Comparison of ENCODE assay signal across 13 mouse cellular contexts in the genomic region with DNA sequence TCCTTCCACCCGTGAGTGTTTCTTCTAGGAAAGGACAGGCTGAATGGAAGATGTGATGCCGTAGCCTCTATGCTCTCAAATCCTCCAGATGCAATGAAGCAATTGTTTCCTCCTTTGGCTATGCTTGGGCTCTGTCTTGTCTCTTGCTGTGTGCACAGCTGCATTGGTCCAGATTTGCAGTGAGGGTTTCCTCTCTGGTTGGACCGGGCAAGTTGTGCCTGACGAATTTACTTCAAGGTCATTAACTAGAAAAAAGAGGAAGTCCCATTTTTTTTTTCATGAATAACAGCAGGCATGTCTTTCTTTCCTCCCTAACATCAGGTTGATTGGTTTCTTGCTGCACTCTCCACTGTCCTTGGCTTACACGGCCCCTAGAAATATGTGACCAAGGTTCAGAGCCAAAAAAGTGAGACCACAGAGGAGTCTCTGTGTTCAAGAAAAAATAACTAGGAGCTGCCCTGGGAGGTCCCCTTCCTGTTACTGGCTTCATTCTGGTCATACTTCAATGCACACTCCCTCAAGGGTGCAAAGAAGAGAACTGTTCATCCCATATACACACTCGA.
DNase-seq lines count a peak whose midpoint lies in the region; ATAC-seq and TF ChIP-seq lines count a peak whose summit lies in the region.
"Had no signal": no experiment of that assay in that cellular context is flagged by ENCODE, and none has a peak within 500 bp of the region (broad histone marks: within the 10 kb centered on the region; RNA-seq: fewer than 3 reads in every experiment).

No protein-coding gene starts in this region.

- peak; percentile 94 for DNase-seq in heart, adult 11 months
- DNase-seq in heart, embryonic 10.5 days (ENCODE audit: low spot score): no peak
- DNase-seq in lung, adult 2 months: no peak
- DNase-seq in c-Kit-positive CD71-negative TER-119-negative erythroid progenitor cells, embryonic 14.5 days (ENCODE audit: low read depth): peak; percentile 45
- DNase-seq in cerebellum, adult 18-20 months: no peak
- DNase-seq in urinary bladder, adult 2 months (ENCODE audit: low spot score): no peak
- DNase-seq: adrenal gland, adult 8-10 months; retina, postnatal 1 day had no signal

- no peak for TF ChIP-seq POLR2A in lung, adult 2 months (IDR thresholded peaks at IDR 0.05; ENCODE audit: borderline replicate concordance, extremely low read depth, low read depth, low read length)

- TF ChIP-seq CTCF in lung, adult 2 months (IDR thresholded peaks at IDR 0.05; ENCODE audit: insufficient read depth, low read length): no peak

- no peaks in the 10 kb centered on the region for H3K4me1 ChIP-seq in heart, embryonic 10.5 days
- peaks cover 13% of the 10 kb centered on the region for H3K4me1 ChIP-seq in lung, embryonic 15.5 days
- peaks cover 10% of the 10 kb centered on the region for H3K4me1 ChIP-seq in lung, adult 2 months (ENCODE audit: control insufficient read depth, insufficient read depth, low read length)
- H3K4me1 ChIP-seq in neural tube, embryonic 13.5 days (replicated peaks): peaks cover 25% of the 10 kb centered on the region

- H3K9me3 ChIP-seq in heart, embryonic 10.5 days: no peaks in the 10 kb centered on the region
- no peaks in the 10 kb centered on the region for H3K9me3 ChIP-seq in lung, embryonic 15.5 days
- H3K9me3 ChIP-seq in neural tube, embryonic 13.5 days: no peaks in the 10 kb centered on the region
- H3K9me3 ChIP-seq: heart, embryonic 13.5 days; liver, embryonic 15.5 days had no signal

- no peaks in the 10 kb centered on the region for H3K27me3 ChIP-seq in heart, embryonic 10.5 days (ENCODE audit: insufficient read depth, poor library complexity, severe bottlenecking)
- no peaks in the 10 kb centered on the region for H3K27me3 ChIP-seq in lung, embryonic 15.5 days
- no peaks in the 10 kb centered on the region for H3K27me3 ChIP-seq in neural tube, embryonic 13.5 days
- H3K27me3 ChIP-seq: heart, embryonic 13.5 days; liver, embryonic 15.5 days had no signal

- no peak overlapping the region for H3K27ac ChIP-seq in heart, embryonic 10.5 days
- H3K27ac ChIP-seq in lung, embryonic 15.5 days: 0 out of 2 replicates have a peak overlapping the region, but pooled peaks have one; percentile 13
- H3K27ac ChIP-seq in neural tube, embryonic 13.5 days (replicated peaks): peak overlapping the region; percentile 71
- H3K27ac ChIP-seq: heart, embryonic 13.5 days; liver, embryonic 15.5 days had no signal

- ATAC-seq in lung, embryonic 15.5 days (ENCODE audit: borderline replicate concordance, extremely low read depth, low FRiP score, low TSS enrichment): no peak
- ATAC-seq in neural tube, embryonic 13.5 days (ENCODE audit: low read depth): peak; percentile 63
- ATAC-seq: midbrain, embryonic 16.5 days had no signal

- H3K9ac ChIP-seq in lung, embryonic 15.5 days: no peak overlapping the region
- H3K9ac ChIP-seq in neural tube, embryonic 13.5 days: no peak overlapping the region
- H3K9ac ChIP-seq: heart, embryonic 13.5 days; liver, embryonic 15.5 days had no signal

- no peaks in the 10 kb centered on the region for H3K36me3 ChIP-seq in heart, embryonic 10.5 days
- H3K36me3 ChIP-seq in lung, embryonic 15.5 days: no peaks in the 10 kb centered on the region
- no peaks in the 10 kb centered on the region for H3K36me3 ChIP-seq in neural tube, embryonic 13.5 days
- H3K36me3 ChIP-seq: heart, embryonic 13.5 days; liver, embryonic 15.5 days had no signal

- WGBS in heart, embryonic 10.5 days: 71% methylated on average over 6 of the region's 6 CpGs
- 40% methylated on average over 6 of the region's 6 CpGs for WGBS in lung, embryonic 15.5 days
- 37% methylated on average over 6 of the region's 6 CpGs for WGBS in lung, adult 2 months
- 16% methylated on average over 6 of the region's 6 CpGs for WGBS in neural tube, embryonic 13.5 days

- H3K4me3 ChIP-seq in heart, embryonic 10.5 days: no peak overlapping the region
- no peak overlapping the region for H3K4me3 ChIP-seq in lung, embryonic 15.5 days
- no peak overlapping the region for H3K4me3 ChIP-seq in lung, adult 2 months (replicated peaks; ENCODE audit: extremely low read depth, low read depth, low read length)
- no peak overlapping the region for H3K4me3 ChIP-seq in neural tube, embryonic 13.5 days
- H3K4me3 ChIP-seq: heart, embryonic 13.5 days; liver, embryonic 15.5 days had no signal

- no peak overlapping the region for H3K4me2 ChIP-seq in lung, embryonic 15.5 days
- peak overlapping the region; percentile 21 for H3K4me2 ChIP-seq in neural tube, embryonic 13.5 days
- H3K4me2 ChIP-seq: heart, embryonic 13.5 days; liver, embryonic 15.5 days had no signal

Comparison
In these comparisons a context has a peak if more than half of its experiments do, and no peak if none do; other contexts are left out.
1. DNase-seq: peak in heart, adult 11 months (single experiment) and c-Kit-positive CD71-negative TER-119-negative erythroid progenitor cells, embryonic 14.5 days (single experiment); none in heart, embryonic 10.5 days (single experiment), lung, adult 2 months (single experiment), cerebellum, adult 18-20 months (0 of 2) and urinary bladder, adult 2 months (single experiment).